Mouse (Mus musculus) megakaryocyte, embryonic 14.5 days (primary cell): ENCODE results near the gene Gfpt2. TPM values are rescaled to one million over a fixed set of nuclear protein-coding genes. Genes with fewer than 3 reads are reported as not detected.

Experiments used
- H3K27me3 ChIP-seq: replicated peaks from 2 replicates; pipeline ENCODE3; 2012; ENCODE audit warnings: inconsistent platforms
- H3K36me3 ChIP-seq: replicated peaks from 2 replicates; pipeline ENCODE3; 2012; ENCODE audit warnings: low read length, inconsistent platforms, mixed read lengths
- H3K4me1 ChIP-seq: 2 replicates; pipeline ENCODE4 v1.6.1; 2012; ENCODE audit warnings: inconsistent platforms
- H3K4me3 ChIP-seq: replicated peaks from 2 replicates; pipeline ENCODE3; 2012; ENCODE audit warnings: moderate library complexity, mild to moderate bottlenecking, inconsistent platforms
- H3K9me3 ChIP-seq: 2 replicates; pipeline ENCODE4 v1.6.1; 2012; ENCODE audit warnings: inconsistent platforms
- FLI1 ChIP-seq: IDR thresholded peaks from 2 replicates; pipeline ENCODE4 v1.6.1; 2012; ENCODE audit warnings: low read length, inconsistent platforms, mixed read lengths
- GATA1 ChIP-seq: IDR thresholded peaks from 3 replicates; pipeline ENCODE4 v1.6.1; 2012; ENCODE audit warnings: mixed read lengths, low read length, inconsistent platforms, borderline replicate concordance
- polyA plus RNA-seq: library from polyadenylated mRNA; stranded (reverse); fragments of >175 nt; gene quantifications from 2 replicates; pipeline ENCODE4 v1.2.3, GENCODE M21; 2012; ENCODE audit warnings: low replicate concordance; ENCODE audit not compliant: insufficient read depth

Gene Gfpt2
- polyA plus RNA-seq, 1 experiment = not detected

DNA sequence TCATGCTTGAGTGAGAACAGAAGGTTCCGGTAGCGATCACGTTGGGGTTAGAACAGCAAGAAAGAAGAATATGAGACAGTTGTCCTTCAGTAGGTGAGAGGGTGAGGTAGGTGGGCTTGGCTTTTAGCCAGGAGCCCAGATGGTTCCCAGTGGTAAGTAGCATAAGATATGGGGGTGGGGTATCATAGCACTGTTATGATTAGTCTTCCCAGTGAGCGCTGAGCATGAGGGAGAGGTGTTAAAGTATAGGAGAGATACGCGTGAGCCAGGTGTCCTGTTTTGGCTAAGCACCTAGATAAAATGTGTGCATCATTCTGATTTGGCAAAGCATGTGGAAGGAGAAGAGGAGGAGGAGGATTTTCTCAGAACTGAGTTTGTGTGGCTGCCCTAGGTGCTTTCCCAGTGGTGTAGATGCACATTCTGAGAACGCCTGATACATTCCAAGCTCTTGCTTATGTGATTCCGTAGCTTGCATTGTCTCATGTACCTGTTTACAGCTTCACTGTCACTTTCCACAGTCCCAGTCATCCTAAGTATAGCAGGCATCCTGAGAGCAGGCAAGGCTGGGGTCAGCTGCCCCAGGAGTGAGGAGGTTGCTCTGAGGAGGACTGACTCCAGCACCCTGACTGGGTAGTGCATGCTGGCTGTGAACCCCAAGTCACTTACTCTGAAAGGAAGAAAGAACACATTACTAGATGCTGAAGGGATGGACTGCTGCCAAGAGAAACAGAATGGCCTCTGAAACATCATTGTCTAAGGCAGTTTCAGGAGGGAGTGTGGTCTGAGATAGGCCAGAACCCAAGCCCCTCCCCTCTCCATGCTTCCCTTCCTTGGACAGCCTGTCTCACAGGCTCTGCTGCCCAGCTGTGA, 83.2 kb downstream of the Gfpt2 start:
- peaks cover 11% of the 10 kb centered on the region for H3K4me1 ChIP-seq
- no peaks in the 10 kb centered on the region for H3K9me3 ChIP-seq
- no peak for TF ChIP-seq FLI1
- no peak for TF ChIP-seq GATA1
- H3K4me3 ChIP-seq = no peak overlapping the region
- no peaks in the 10 kb centered on the region for H3K27me3 ChIP-seq
- H3K36me3 ChIP-seq = peaks cover 90% of the 10 kb centered on the region

DNA sequence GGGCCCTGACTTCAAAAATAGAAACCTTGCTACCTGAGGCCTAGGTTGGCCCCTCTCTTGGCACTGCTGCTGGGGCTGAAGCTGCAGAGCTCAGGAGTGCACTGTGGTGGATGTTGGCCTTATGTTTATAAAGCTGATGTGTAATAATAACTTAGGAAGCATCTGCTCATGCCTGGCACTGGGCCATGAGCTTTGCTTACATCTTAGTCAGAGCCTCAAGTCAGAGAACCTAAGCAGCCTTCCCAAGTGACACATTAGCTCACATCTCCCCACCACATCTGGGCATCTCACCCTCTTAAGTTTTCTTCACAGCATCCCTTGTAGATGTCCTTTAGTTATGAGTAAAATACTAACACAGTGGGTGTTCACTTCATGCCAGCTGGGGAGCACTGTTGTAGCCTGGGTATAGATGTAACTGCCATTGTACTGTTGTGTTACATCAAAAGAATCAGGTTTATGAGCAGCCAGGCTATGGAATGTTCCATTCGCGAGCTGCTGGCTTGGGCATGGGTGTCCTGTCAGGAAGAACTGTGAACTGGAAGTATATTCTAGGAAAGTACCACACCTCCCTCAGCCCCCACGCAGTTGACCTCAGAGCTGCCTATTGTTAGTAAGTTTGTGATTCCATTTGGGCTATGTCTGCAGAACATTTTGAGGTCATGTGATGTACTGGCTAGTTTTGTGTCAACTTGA, 86.1 kb downstream of the Gfpt2 start:
- TF ChIP-seq FLI1 = no peak
- no peak for TF ChIP-seq GATA1
- H3K9me3 ChIP-seq = no peaks in the 10 kb centered on the region
- no peak overlapping the region for H3K4me3 ChIP-seq
- no peaks in the 10 kb centered on the region for H3K27me3 ChIP-seq
- peaks cover 4% of the 10 kb centered on the region; the same call in 1 of the 2 replicates for H3K4me1 ChIP-seq
- peaks cover 88% of the 10 kb centered on the region for H3K36me3 ChIP-seq

DNA sequence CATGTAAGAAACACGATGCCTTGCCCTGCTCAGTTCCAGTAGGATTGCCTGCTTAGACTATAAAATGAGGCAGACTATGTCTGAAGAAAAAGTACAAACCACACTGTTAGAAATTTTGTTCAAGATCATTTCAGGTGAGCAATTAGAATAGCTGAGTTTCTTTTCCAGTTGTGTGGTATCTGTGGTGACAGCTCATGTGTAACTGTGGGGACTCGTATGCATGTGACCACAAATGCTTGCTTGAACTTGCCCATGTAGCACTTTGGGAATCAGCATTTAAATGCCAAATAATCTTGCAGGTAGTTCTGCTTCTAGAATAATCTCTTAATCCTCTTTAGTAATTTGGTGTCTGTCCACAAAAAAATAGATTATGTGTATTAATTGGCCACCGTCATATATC, 89.4 kb downstream of the Gfpt2 start:
- no peaks in the 10 kb centered on the region for H3K27me3 ChIP-seq
- peaks cover 94% of the 10 kb centered on the region for H3K36me3 ChIP-seq
- no peaks in the 10 kb centered on the region for H3K9me3 ChIP-seq
- H3K4me1 ChIP-seq = peaks cover 4% of the 10 kb centered on the region; the same call in 1 of the 2 replicates
- no peak overlapping the region for H3K4me3 ChIP-seq
- no peak for TF ChIP-seq FLI1
- no peak for TF ChIP-seq GATA1

Other genes with a start within 250 kb of the Gfpt2 start
- gene Olfr1380, start 237.3 kb upstream of the Gfpt2 start, polyA plus RNA-seq = not detected in 2 replicates
- gene Flt4, start 184.9 kb upstream of the Gfpt2 start, polyA plus RNA-seq = 0.01 TPM in 1 of 2 replicates, not detected in the other
- gene Scgb3a1, start 130.6 kb upstream of the Gfpt2 start, polyA plus RNA-seq = not detected in 2 replicates
- 2.2 and 3.4 TPM in 2 replicates for gene Cnot6, start 81.5 kb upstream of the Gfpt2 start, polyA plus RNA-seq
- 3.2 and 7.6 TPM in 2 replicates for gene Mapk9, start 52.6 kb downstream of the Gfpt2 start, polyA plus RNA-seq
- not detected in 2 replicates for gene Rasgef1c, start 107.7 kb downstream of the Gfpt2 start, polyA plus RNA-seq
- 23.9 and 25.1 TPM in 2 replicates for gene Rnf130, start 231.2 kb downstream of the Gfpt2 start, polyA plus RNA-seq